Mouse (Mus musculus) heart, adult 2 months (tissue): ENCODE data around the gene Hs3st2.

Experiments used
- EP300 ChIP-seq: fragments of 200-500 bp; IDR thresholded peaks from 2 replicates; pipeline ENCODE4 v1.6.1; 2011; ENCODE audit warnings: low read depth, low read length, control low read depth; ENCODE audit not compliant: insufficient read depth
- POLR2A ChIP-seq: fragments of 200-500 bp; IDR thresholded peaks from 2 replicates; pipeline ENCODE4 v1.6.1; 2011; ENCODE audit warnings: mild to moderate bottlenecking, low read depth, low read length, control low read depth; ENCODE audit not compliant: insufficient read depth

DNA sequence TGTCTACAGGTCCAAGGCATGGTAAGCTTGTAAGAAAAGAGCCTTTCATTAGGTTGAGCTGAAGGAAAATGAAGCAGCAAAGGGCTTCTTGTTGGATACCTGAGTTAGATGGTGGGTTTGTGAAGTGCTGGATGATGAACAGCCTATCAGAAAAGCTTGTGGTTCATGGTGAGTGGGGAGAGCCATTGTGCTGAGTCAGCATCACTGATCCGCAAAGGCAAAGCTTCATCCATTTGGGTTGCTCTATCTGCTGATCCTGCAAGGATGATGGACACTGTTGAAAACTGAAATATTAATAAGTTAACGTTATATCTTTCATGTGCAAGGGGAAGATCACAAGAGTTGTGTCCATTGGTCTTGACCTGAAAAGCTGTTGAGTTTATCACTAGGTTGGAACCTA lies 40.0 kb upstream of the Hs3st2 start:
- no peak for TF ChIP-seq POLR2A
- TF ChIP-seq EP300: no peak
